Mouse (Mus musculus): Measurements from ENCODE around the gene Gsk3a. TPM values are rescaled to one million over a fixed set of nuclear protein-coding genes. Genes with fewer than 3 reads are reported as not detected.
A peak's percentile ranks its signal among the peaks of the same experiment; 100 is the strongest.

Gsk3a gene
- polyA plus RNA-seq, 1 experiment from 2014 or later = 25.1 TPM

GRCm38 (mm10) chr7:25251822-25252221, 14.2 kb upstream of the Gsk3a start:
- peak overlapping the region; percentile 71 for H3K4me3 ChIP-seq (ENCODE audit: low read depth, low read length)
- no peaks in the 10 kb centered on the region for H3K9me3 ChIP-seq (ENCODE audit: control insufficient read depth, low read length)
- H3K27ac ChIP-seq (ENCODE audit: low read depth, low read length) = peak overlapping the region; percentile 70
- peak overlapping the region; percentile 99 for H3K4me2 ChIP-seq (ENCODE audit: low read depth, low read length)
- peaks cover 15% of the 10 kb centered on the region for H3K4me1 ChIP-seq (ENCODE audit: control insufficient read depth, insufficient read depth, low read length)
- 9% methylated on average over 8 of the region's 8 CpGs for WGBS
- H3K27me3 ChIP-seq (ENCODE audit: control insufficient read depth, insufficient read depth, low read length) = no peaks in the 10 kb centered on the region
- no peaks in the 10 kb centered on the region for H3K36me3 ChIP-seq (ENCODE audit: control insufficient read depth, insufficient read depth, low read length)
- ATAC-seq (ENCODE audit: low read depth) = no peak
- peak overlapping the region; percentile 48 for H3K9ac ChIP-seq (replicated peaks; ENCODE audit: low read depth, low read length)

GRCm38 (mm10) chr7:25251071-25251791, 13.6 kb upstream of the Gsk3a start:
- ATAC-seq (ENCODE audit: low read depth) = no peak
- H3K27ac ChIP-seq (ENCODE audit: low read depth, low read length) = peak overlapping the region; percentile 70
- H3K4me2 ChIP-seq (ENCODE audit: low read depth, low read length) = peak overlapping the region; percentile 99
- H3K27me3 ChIP-seq (ENCODE audit: control insufficient read depth, insufficient read depth, low read length) = no peaks in the 10 kb centered on the region
- H3K4me3 ChIP-seq (ENCODE audit: low read depth, low read length) = peak overlapping the region; percentile 71
- peak overlapping the region; percentile 48 for H3K9ac ChIP-seq (replicated peaks; ENCODE audit: low read depth, low read length)
- WGBS = 3% methylated on average over 22 of the region's 22 CpGs
- H3K36me3 ChIP-seq (ENCODE audit: control insufficient read depth, insufficient read depth, low read length) = no peaks in the 10 kb centered on the region
- peaks cover 20% of the 10 kb centered on the region for H3K4me1 ChIP-seq (ENCODE audit: control insufficient read depth, insufficient read depth, low read length)
- no peaks in the 10 kb centered on the region for H3K9me3 ChIP-seq (ENCODE audit: control insufficient read depth, low read length)

GRCm38 (mm10) chr7:25250141-25250972, 12.7 kb upstream of the Gsk3a start, which contains the start of gene Erf:
TSS of gene Erf (minus strand) at chr7:25250761.
- Histone ChIP-seq H3K36me3 (ENCODE audit: control insufficient read depth, insufficient read depth, low read length) (no peaks in the 10 kb centered on the region), H3K9ac (replicated peaks; ENCODE audit: low read depth, low read length) (peak within 1 kb of the TSS; percentile 70), H3K27me3 (ENCODE audit: control insufficient read depth, insufficient read depth, low read length) (no peaks in the 10 kb centered on the region), H3K4me3 (ENCODE audit: low read depth, low read length) (peak within 1 kb of the TSS; percentile 71), H3K27ac (ENCODE audit: low read depth, low read length) (peak within 1 kb of the TSS; percentile 87), H3K9me3 (ENCODE audit: control insufficient read depth, low read length) (no peaks in the 10 kb centered on the region), H3K4me1 (ENCODE audit: control insufficient read depth, insufficient read depth, low read length) (peaks cover 21% of the 10 kb centered on the region), H3K4me2 (ENCODE audit: low read depth, low read length) (peak within 1 kb of the TSS; percentile 99)
- peak; percentile 81 for ATAC-seq (ENCODE audit: low read depth)
- WGBS = 0% methylated on average over 38 of the region's 81 CpGs

- H3K27me3 ChIP-seq (ENCODE audit: control insufficient read depth, insufficient read depth, low read length) = no peaks in the 10 kb centered on the region
- H3K4me1 ChIP-seq (ENCODE audit: control insufficient read depth, insufficient read depth, low read length) = peaks cover 21% of the 10 kb centered on the region
- H3K36me3 ChIP-seq (ENCODE audit: control insufficient read depth, insufficient read depth, low read length) = no peaks in the 10 kb centered on the region
- peak overlapping the region; percentile 87 for H3K27ac ChIP-seq (ENCODE audit: low read depth, low read length)
- no peaks in the 10 kb centered on the region for H3K9me3 ChIP-seq (ENCODE audit: control insufficient read depth, low read length)
- H3K4me2 ChIP-seq (ENCODE audit: low read depth, low read length) = peak overlapping the region; percentile 99
- ATAC-seq (ENCODE audit: low read depth) = peak; percentile 22
- peak overlapping the region; percentile 70 for H3K9ac ChIP-seq (replicated peaks; ENCODE audit: low read depth, low read length)
- WGBS = 2% methylated on average over 34 of the region's 73 CpGs
- H3K4me3 ChIP-seq (ENCODE audit: low read depth, low read length) = peak overlapping the region; percentile 71
These were observed 11.9 kb upstream of the Gsk3a start for GRCm38 (mm10) chr7:25249314-25250140.

- Histone ChIP-seq H3K27ac (ENCODE audit: low read depth, low read length) (peak overlapping the region; percentile 87), H3K36me3 (ENCODE audit: control insufficient read depth, insufficient read depth, low read length) (no peaks in the 10 kb centered on the region), H3K4me1 (ENCODE audit: control insufficient read depth, insufficient read depth, low read length) (peaks cover 21% of the 10 kb centered on the region), H3K9ac (replicated peaks; ENCODE audit: low read depth, low read length) (peak overlapping the region; percentile 70), H3K4me2 (ENCODE audit: low read depth, low read length) (peak overlapping the region; percentile 99), H3K4me3 (ENCODE audit: low read depth, low read length) (peak overlapping the region; percentile 71), H3K9me3 (ENCODE audit: control insufficient read depth, low read length) (no peaks in the 10 kb centered on the region), H3K27me3 (ENCODE audit: control insufficient read depth, insufficient read depth, low read length) (no peaks in the 10 kb centered on the region)
- WGBS = 0% methylated on average over 25 of the region's 25 CpGs
- ATAC-seq (ENCODE audit: low read depth) = peak; percentile 11
These were observed 11.2 kb upstream of the Gsk3a start for GRCm38 (mm10) chr7:25248846-25249313.

GRCm38 (mm10) chr7:25248018-25248647, 10.5 kb upstream of the Gsk3a start:
- peak; percentile 19; the same call in 1 of the 2 replicates for ATAC-seq (ENCODE audit: low read depth)
- Histone ChIP-seq H3K36me3 (ENCODE audit: control insufficient read depth, insufficient read depth, low read length) (no peaks in the 10 kb centered on the region), H3K27me3 (ENCODE audit: control insufficient read depth, insufficient read depth, low read length) (no peaks in the 10 kb centered on the region), H3K27ac (ENCODE audit: low read depth, low read length) (peak overlapping the region; percentile 87), H3K9ac (replicated peaks; ENCODE audit: low read depth, low read length) (peak overlapping the region; percentile 70; the same call in 1 of the 2 replicates), H3K4me2 (ENCODE audit: low read depth, low read length) (peak overlapping the region; percentile 99), H3K9me3 (ENCODE audit: control insufficient read depth, low read length) (no peaks in the 10 kb centered on the region), H3K4me3 (ENCODE audit: low read depth, low read length) (peak overlapping the region; percentile 71), H3K4me1 (ENCODE audit: control insufficient read depth, insufficient read depth, low read length) (peaks cover 21% of the 10 kb centered on the region)
- WGBS = 3% methylated on average over 18 of the region's 18 CpGs

GRCm38 (mm10) chr7:25247498-25247897, 9.8 kb upstream of the Gsk3a start:
- Histone ChIP-seq H3K4me2 (ENCODE audit: low read depth, low read length) (peak overlapping the region; percentile 99), H3K27me3 (ENCODE audit: control insufficient read depth, insufficient read depth, low read length) (no peaks in the 10 kb centered on the region), H3K36me3 (ENCODE audit: control insufficient read depth, insufficient read depth, low read length) (no peaks in the 10 kb centered on the region), H3K9ac (replicated peaks; ENCODE audit: low read depth, low read length) (peak overlapping the region; percentile 70; the same call in 1 of the 2 replicates), H3K27ac (ENCODE audit: low read depth, low read length) (peak overlapping the region; percentile 87), H3K4me3 (ENCODE audit: low read depth, low read length) (peak overlapping the region; percentile 71), H3K9me3 (ENCODE audit: control insufficient read depth, low read length) (no peaks in the 10 kb centered on the region), H3K4me1 (ENCODE audit: control insufficient read depth, insufficient read depth, low read length) (peaks cover 21% of the 10 kb centered on the region)
- ATAC-seq (ENCODE audit: low read depth) = no peak
- 15% methylated on average over 3 of the region's 3 CpGs for WGBS

- H3K27ac ChIP-seq (ENCODE audit: low read depth, low read length) = peak overlapping the region; percentile 87
- peaks cover 18% of the 10 kb centered on the region for H3K4me1 ChIP-seq (ENCODE audit: control insufficient read depth, insufficient read depth, low read length)
- 30% methylated on average over 4 of the region's 4 CpGs for WGBS
- ATAC-seq (ENCODE audit: low read depth) = no peak
- H3K9me3 ChIP-seq (ENCODE audit: control insufficient read depth, low read length) = no peaks in the 10 kb centered on the region
- H3K36me3 ChIP-seq (ENCODE audit: control insufficient read depth, insufficient read depth, low read length) = no peaks in the 10 kb centered on the region
- H3K4me2 ChIP-seq (ENCODE audit: low read depth, low read length) = peak overlapping the region; percentile 99
- no peaks in the 10 kb centered on the region for H3K27me3 ChIP-seq (ENCODE audit: control insufficient read depth, insufficient read depth, low read length)
- H3K9ac ChIP-seq (replicated peaks; ENCODE audit: low read depth, low read length) = peak overlapping the region; percentile 4; the same call in 1 of the 2 replicates
- peak overlapping the region; percentile 71; the same call in 1 of the 2 replicates for H3K4me3 ChIP-seq (ENCODE audit: low read depth, low read length)
These were observed 9.1 kb upstream of the Gsk3a start for GRCm38 (mm10) chr7:25246759-25247137.

All from neural tube, embryonic 14.5 days (tissue).